Mouse (Mus musculus) naive thymus-derived CD4-positive, alpha-beta T cell, adult 2 months (primary cell): ENCODE data around the gene Ncf4.
"Not testable (repeated sequence)": the region's sequence is repeated elsewhere in the genome, so short reads cannot be mapped to it uniquely, and the experiment has no call there.

ENCODE experiments used
- DNase-seq: peaks from one replicate; pipeline ENCODE4 v3.0.0-alpha.2; 2011; ENCODE audit warnings: low read depth

Ncf4 gene

GRCm38 (mm10) chr15:78254751-78255150, 10.2 kb downstream of the Ncf4 start:
- DNase-seq: no peak

- not testable (repeated sequence) for DNase-seq
These were observed 12.1 kb downstream of the Ncf4 start for GRCm38 (mm10) chr15:78256602-78257259.

GRCm38 (mm10) chr15:78257326-78258050, 12.9 kb downstream of the Ncf4 start:
- peak; percentile 57 for DNase-seq

- no peak for DNase-seq
These were observed 13.8 kb downstream of the Ncf4 start for GRCm38 (mm10) chr15:78258246-78258865.

GRCm38 (mm10) chr15:78260668-78261333, 16.2 kb downstream of the Ncf4 start:
- no peak for DNase-seq

GRCm38 (mm10) chr15:78263286-78263685, 18.7 kb downstream of the Ncf4 start:
- no peak for DNase-seq

- DNase-seq: no peak
These were observed 22.8 kb downstream of the Ncf4 start for GRCm38 (mm10) chr15:78267441-78267840.

GRCm38 (mm10) chr15:78267865-78268264, 23.3 kb downstream of the Ncf4 start:
- no peak for DNase-seq

GRCm38 (mm10) chr15:78271208-78271607, 26.6 kb downstream of the Ncf4 start:
- DNase-seq: no peak

- no peak for DNase-seq
These were observed 33.7 kb downstream of the Ncf4 start for GRCm38 (mm10) chr15:78278308-78278707.

- DNase-seq: no peak
These were observed 43.3 kb downstream of the Ncf4 start for GRCm38 (mm10) chr15:78287941-78288340.

- not testable (repeated sequence) for DNase-seq
These were observed 45.2 kb downstream of the Ncf4 start for GRCm38 (mm10) chr15:78289775-78290174.

- not testable (repeated sequence) for DNase-seq
These were observed 48.6 kb downstream of the Ncf4 start for GRCm38 (mm10) chr15:78293228-78293627.

GRCm38 (mm10) chr15:78293716-78294115, 49.1 kb downstream of the Ncf4 start:
- DNase-seq: no peak

- DNase-seq: no peak
These were observed 54.0 kb downstream of the Ncf4 start for GRCm38 (mm10) chr15:78298558-78298957.

GRCm38 (mm10) chr15:78299641-78300040, 55.0 kb downstream of the Ncf4 start:
- no peak for DNase-seq

GRCm38 (mm10) chr15:78300773-78301172, 56.2 kb downstream of the Ncf4 start:
- no peak for DNase-seq

- DNase-seq: no peak
These were observed 58.1 kb downstream of the Ncf4 start for GRCm38 (mm10) chr15:78302718-78303117.

- DNase-seq: no peak
These were observed 59.1 kb downstream of the Ncf4 start for GRCm38 (mm10) chr15:78303665-78304233.

- DNase-seq: no peak
These were observed 60.8 kb downstream of the Ncf4 start, which contains the start of gene Csf2rb2 for GRCm38 (mm10) chr15:78305341-78305933. Gene Csf2rb2, minus strand, starts transcription at chr15:78305721.

- DNase-seq: no peak
These were observed 65.3 kb downstream of the Ncf4 start for GRCm38 (mm10) chr15:78309865-78310264.

- no peak for DNase-seq
These were observed 66.4 kb downstream of the Ncf4 start for GRCm38 (mm10) chr15:78310971-78311370.
